ENCODE assay signal across 13 mouse cellular contexts in genomic region chr10:82167777-82168176, GRCm38 (mm10).
"Had no signal": no experiment of that assay in that cellular context is flagged by ENCODE, and none has a peak within 500 bp of the region (broad histone marks: within the 10 kb centered on the region; RNA-seq: fewer than 3 reads in every experiment).

No protein-coding gene starts in this region.

- H3K9me3 ChIP-seq: limb, embryonic 15.5 days; lung, embryonic 15.5 days; midbrain, embryonic 15.5 days had no signal

- H3K4me1 ChIP-seq: limb, embryonic 15.5 days; liver, embryonic 12.5 days; lung, embryonic 15.5 days; midbrain, embryonic 15.5 days; neural tube, embryonic 12.5 days had no signal

- H3K27me3 ChIP-seq: limb, embryonic 15.5 days; liver, embryonic 12.5 days; lung, embryonic 15.5 days; midbrain, embryonic 15.5 days; neural tube, embryonic 12.5 days had no signal

- H3K4me3 ChIP-seq: limb, embryonic 15.5 days; liver, embryonic 12.5 days; lung, embryonic 15.5 days; midbrain, embryonic 15.5 days; neural tube, embryonic 12.5 days had no signal

- H3K27ac ChIP-seq: limb, embryonic 15.5 days; liver, embryonic 12.5 days; lung, embryonic 15.5 days; midbrain, embryonic 15.5 days; neural tube, embryonic 12.5 days; stomach, postnatal 0 days had no signal

- ATAC-seq: liver, embryonic 12.5 days; midbrain, embryonic 15.5 days had no signal

- H3K4me2 ChIP-seq: limb, embryonic 15.5 days; liver, embryonic 12.5 days; lung, embryonic 15.5 days; midbrain, embryonic 11.5 days; midbrain, embryonic 15.5 days; neural tube, embryonic 12.5 days had no signal

- H3K36me3 ChIP-seq: limb, embryonic 15.5 days; liver, embryonic 12.5 days; lung, embryonic 15.5 days; midbrain, embryonic 15.5 days; neural tube, embryonic 12.5 days had no signal

- DNase-seq: kidney, adult 11 months; kidney, postnatal 10 days; kidney, postnatal 4 days; lung, postnatal 14 days; right cerebral cortex, postnatal 25 days; thymus, postnatal 4 days had no signal

- H3K9ac ChIP-seq: limb, embryonic 15.5 days; liver, embryonic 12.5 days; lung, embryonic 15.5 days; midbrain, embryonic 15.5 days; neural tube, embryonic 12.5 days had no signal
